Mouse (Mus musculus) lung, postnatal 0 days (tissue): ENCODE measurements around the gene Flt3.

Experiments used
- CTCF ChIP-seq: IDR thresholded peaks from 2 replicates; pipeline ENCODE4 v1.5.1; 2016; ENCODE audit warnings: antibody characterized with exemption, mild to moderate bottlenecking
- EP300 ChIP-seq: IDR thresholded peaks from 2 replicates; pipeline ENCODE4 v1.6.1; 2016; ENCODE audit warnings: antibody characterized with exemption, mild to moderate bottlenecking, control low read depth

- TF ChIP-seq CTCF: no peak
- no peak for TF ChIP-seq EP300
Measured at GRCm38 (mm10) chr5:147444757-147445156, 44.5 kb upstream of the Flt3 start.
